8 mouse cellular contexts compared by ENCODE assay signal in genomic region chr11:88863071-88863903, GRCm38 (mm10). TPM values are rescaled to one million over a fixed set of nuclear protein-coding genes. Genes with fewer than 3 reads are reported as not detected.
DNase-seq lines count a peak whose midpoint lies in the region; ATAC-seq lines count a peak whose summit lies in the region.

No protein-coding gene starts in this region.

- H3K9ac ChIP-seq in kidney, embryonic 15.5 days: peak overlapping the region; percentile 77
- H3K9ac ChIP-seq in midbrain, embryonic 16.5 days (ENCODE audit: low read depth, low read length): peak overlapping the region; percentile 80

- no peaks in the 10 kb centered on the region for H3K36me3 ChIP-seq in kidney, embryonic 15.5 days
- H3K36me3 ChIP-seq in midbrain, embryonic 16.5 days (ENCODE audit: control insufficient read depth, insufficient read depth, low read length): no peaks in the 10 kb centered on the region

- ATAC-seq in kidney, embryonic 15.5 days (replicated peaks; ENCODE audit: low FRiP score): no peak
- ATAC-seq in midbrain, embryonic 16.5 days: peak; percentile 0; the same call in 1 of the 2 replicates

- no peak overlapping the region for H3K27ac ChIP-seq in kidney, embryonic 15.5 days
- no peak overlapping the region for H3K27ac ChIP-seq in midbrain, embryonic 16.5 days (ENCODE audit: low read length)

- no peaks in the 10 kb centered on the region for H3K9me3 ChIP-seq in kidney, embryonic 15.5 days (replicated peaks)
- no peaks in the 10 kb centered on the region for H3K9me3 ChIP-seq in midbrain, embryonic 16.5 days (replicated peaks; ENCODE audit: control insufficient read depth, low read length, poor library complexity, severe bottlenecking)

- peaks cover 4% of the 10 kb centered on the region; the same call in 1 of the 2 replicates for H3K27me3 ChIP-seq in kidney, embryonic 15.5 days
- H3K27me3 ChIP-seq in midbrain, embryonic 16.5 days (ENCODE audit: control insufficient read depth, insufficient read depth, low read depth, low read length): no peaks in the 10 kb centered on the region

- peak; percentile 35 for DNase-seq in embryo, embryonic 10 days (ENCODE audit: low spot score)
- no peak for DNase-seq in embryo, embryonic 9.5 days (ENCODE audit: extremely low spot score)
- peak; percentile 37 for DNase-seq in NIH3T3 (ENCODE audit: low read depth)
- peak; percentile 31 for DNase-seq in heart, adult 8-10 months (ENCODE audit: low spot score)
- no peak for DNase-seq in spleen, postnatal 36 days (ENCODE audit: low spot score in 2 of 2)
- no peak for DNase-seq in left cerebral cortex, adult 11 months (ENCODE audit: low spot score)

- peak overlapping the region; percentile 86 for H3K4me2 ChIP-seq in kidney, embryonic 15.5 days
- peak overlapping the region; percentile 98 for H3K4me2 ChIP-seq in midbrain, embryonic 16.5 days (ENCODE audit: low read length)

- H3K4me1 ChIP-seq in kidney, embryonic 15.5 days: peaks cover 28% of the 10 kb centered on the region
- peaks cover 19% of the 10 kb centered on the region for H3K4me1 ChIP-seq in midbrain, embryonic 16.5 days (ENCODE audit: control insufficient read depth, insufficient read depth, low read length)

- peak overlapping the region; percentile 75 for H3K4me3 ChIP-seq in kidney, embryonic 15.5 days (replicated peaks)
- H3K4me3 ChIP-seq in midbrain, embryonic 16.5 days (ENCODE audit: low read depth, low read length): peak overlapping the region; percentile 81

- under 1% methylated on average over 32 of the region's 32 CpGs for WGBS in kidney, embryonic 15.5 days
- WGBS in midbrain, embryonic 16.5 days: under 1% methylated on average over 32 of the region's 32 CpGs

RNA-seq across cellular contexts. Expression of gene Akap1, which starts 1.1 kb away (rescaled TPM):
- 100 to 1,000 TPM; 113 to 148 (median 138) TPM for total RNA-seq in heart, adult 8-10 months (2022)
- 20.8 and 22.2 TPM in 2 replicates for polyA plus RNA-seq in kidney, embryonic 15.5 days (2015; fragmentation: Nextera tagmentation; extraction: Ambion mirVana)
- polyA plus RNA-seq in midbrain, embryonic 16.5 days (2015; fragmentation: Nextera tagmentation; extraction: Ambion mirVana): 31.2 and 33.3 TPM in 2 replicates

Comparison
In these comparisons a context has a peak if more than half of its experiments do, and no peak if none do; other contexts are left out.
1. DNase-seq: peak in embryo, embryonic 10 days (single experiment), NIH3T3 (single experiment) and heart, adult 8-10 months (single experiment); none in embryo, embryonic 9.5 days (single experiment), spleen, postnatal 36 days (0 of 2) and left cerebral cortex, adult 11 months (single experiment).